Mouse (Mus musculus) liver, embryonic 16.5 days (tissue): ENCODE measurements around the gene Prss35. TPM values are rescaled to one million over a fixed set of nuclear protein-coding genes. Genes with fewer than 3 reads are reported as not detected.

Experiments used
- ATAC-seq: fragments of 200-750 bp; cut with Nextera tagmentation; 2 replicates; pipeline ENCODE4 v1.8.0; 2017; ENCODE audit warnings: low read depth, mild to moderate bottlenecking, moderate number of reproducible peaks, moderate library complexity
- H3K27ac ChIP-seq: fragments of 300-500 bp; sonication (generic); 2 replicates; pipeline ENCODE4 v1.5.1; 2014; ENCODE audit warnings: mild to moderate bottlenecking, low read length
- H3K27me3 ChIP-seq: fragments of 300-500 bp; sonication (generic); 2 replicates; pipeline ENCODE4 v1.6.1; 2014; ENCODE audit warnings: low read depth, low read length, mixed read lengths; ENCODE audit not compliant: control insufficient read depth, insufficient read depth
- H3K36me3 ChIP-seq: fragments of 300-500 bp; sonication (generic); 2 replicates; pipeline ENCODE4 v1.6.1; 2014; ENCODE audit warnings: mild to moderate bottlenecking; ENCODE audit not compliant: control insufficient read depth, insufficient read depth
- H3K4me1 ChIP-seq: fragments of 300-500 bp; sonication (generic); 2 replicates; pipeline ENCODE4 v1.6.1; 2014; ENCODE audit warnings: low read depth, low read length, mixed read lengths; ENCODE audit not compliant: control insufficient read depth
- H3K4me2 ChIP-seq: fragments of 300-500 bp; sonication (generic); 2 replicates; pipeline ENCODE4 v1.6.1; 2014; ENCODE audit warnings: low read depth, low read length, mixed read lengths
- H3K4me3 ChIP-seq: fragments of 300-500 bp; sonication (generic); 2 replicates; pipeline ENCODE4 v1.5.1; 2014; ENCODE audit warnings: low read depth, mild to moderate bottlenecking, low read length
- H3K9ac ChIP-seq: fragments of 300-500 bp; sonication (generic); 2 replicates; pipeline ENCODE4 v1.6.1; 2014; ENCODE audit warnings: low read depth, low read length
- H3K9me3 ChIP-seq: fragments of 300-500 bp; sonication (generic); replicated peaks from 2 replicates; pipeline ENCODE4 v1.6.1; 2016; ENCODE audit warnings: low read length; ENCODE audit not compliant: control insufficient read depth
- WGBS: fragments of 180-500 bp; shearing (Covaris S2); extraction: QIAGEN DNeasy Blood & Tissue Kit; methylation state at CpG from one replicate; pipeline ENCODE4 v1.1.7; 2014; ENCODE audit not compliant: insufficient replicate concordance; 5-methylcytosine and 5-hydroxymethylcytosine counted together
- polyA plus RNA-seq: library from polyadenylated mRNA; unstranded; fragments of >200 nt; fragmentation: Nextera tagmentation; extraction: Ambion mirVana; gene quantifications from 2 replicates; pipeline ENCODE4 v1.2.1, GENCODE M21; 2015

The Prss35 gene
- polyA plus RNA-seq, 1 experiment from 2014 or later: 2.5 TPM

DNA sequence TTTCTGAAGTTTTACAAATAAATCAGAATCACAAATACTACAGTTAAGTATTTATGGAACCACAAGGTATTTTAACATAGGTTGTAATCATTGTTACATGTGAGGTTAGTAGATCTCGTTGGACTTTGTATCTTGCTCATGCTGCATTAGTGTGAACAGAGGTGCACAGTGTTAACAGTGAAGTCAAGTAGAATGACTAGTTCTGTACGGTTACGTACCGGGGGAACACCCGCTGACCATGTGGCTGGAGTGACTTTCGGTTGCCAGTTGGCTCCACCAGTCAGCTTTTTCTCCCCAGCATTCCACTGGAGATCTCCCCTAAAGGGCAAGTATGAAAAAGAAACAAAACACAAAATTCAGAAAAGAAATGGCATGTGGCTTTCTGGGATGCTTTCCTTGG is 31.9 kb downstream of the Prss35 start:
- Histone ChIP-seq H3K27ac (no peak overlapping the region), H3K4me1 (no peaks in the 10 kb centered on the region), H3K9me3 (no peaks in the 10 kb centered on the region), H3K36me3 (no peaks in the 10 kb centered on the region), H3K4me3 (no peak overlapping the region), H3K9ac (no peak overlapping the region), H3K4me2 (no peak overlapping the region), H3K27me3 (no peaks in the 10 kb centered on the region)
- 79% methylated on average over 6 of the region's 6 CpGs for WGBS
- ATAC-seq: no peak

DNA sequence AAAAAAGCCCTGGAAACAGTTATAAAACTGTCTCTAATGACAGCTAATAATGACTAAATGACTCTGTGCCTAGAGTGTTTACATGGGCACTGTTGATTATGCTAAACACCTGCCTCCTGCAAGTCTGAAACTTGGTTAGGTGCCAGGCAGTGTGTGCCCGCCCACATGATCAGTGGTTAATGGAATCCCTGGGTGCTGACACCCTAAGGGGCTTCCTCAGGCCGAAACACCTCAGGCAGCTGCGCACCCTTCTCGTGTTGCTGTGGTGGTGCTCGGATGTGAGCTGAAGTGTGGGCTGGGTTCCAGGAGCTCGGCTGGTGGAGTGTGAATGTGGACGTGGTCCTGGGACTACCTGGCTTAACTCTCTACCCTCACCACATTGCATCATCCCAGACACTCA is 33.9 kb downstream of the Prss35 start:
- Histone ChIP-seq H3K27me3 (no peaks in the 10 kb centered on the region), H3K36me3 (no peaks in the 10 kb centered on the region), H3K4me3 (no peak overlapping the region), H3K9me3 (no peaks in the 10 kb centered on the region), H3K27ac (no peak overlapping the region), H3K9ac (no peak overlapping the region), H3K4me2 (no peak overlapping the region), H3K4me1 (no peaks in the 10 kb centered on the region)
- WGBS: 53% methylated on average over 7 of the region's 7 CpGs
- ATAC-seq: no peak

DNA sequence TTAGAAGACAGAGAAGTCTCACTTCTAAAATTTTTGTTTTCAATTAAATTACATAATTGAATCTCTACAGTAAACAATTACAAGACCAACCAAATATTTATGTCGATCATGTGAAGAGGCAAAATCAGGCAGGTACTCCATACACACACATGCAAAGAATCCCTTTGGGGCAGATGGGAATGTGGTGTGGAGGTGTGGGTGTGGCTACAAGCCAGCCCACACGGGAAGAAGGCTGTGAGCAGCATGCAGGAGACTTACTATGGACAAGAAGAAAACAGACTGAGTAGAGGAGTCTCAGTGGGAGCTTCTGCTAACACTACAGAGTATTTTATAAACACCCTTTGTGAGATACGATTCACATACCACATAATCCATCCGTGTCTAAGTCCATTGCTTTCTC is 34.8 kb downstream of the Prss35 start:
- no peaks in the 10 kb centered on the region for H3K4me1 ChIP-seq
- no peak overlapping the region for H3K4me3 ChIP-seq
- H3K4me2 ChIP-seq: no peak overlapping the region
- ATAC-seq: no peak
- H3K27me3 ChIP-seq: no peaks in the 10 kb centered on the region
- no peak overlapping the region for H3K9ac ChIP-seq
- H3K27ac ChIP-seq: no peak overlapping the region
- no peaks in the 10 kb centered on the region for H3K9me3 ChIP-seq
- no peaks in the 10 kb centered on the region for H3K36me3 ChIP-seq
- WGBS: 49% methylated on average over 4 of the region's 4 CpGs

DNA sequence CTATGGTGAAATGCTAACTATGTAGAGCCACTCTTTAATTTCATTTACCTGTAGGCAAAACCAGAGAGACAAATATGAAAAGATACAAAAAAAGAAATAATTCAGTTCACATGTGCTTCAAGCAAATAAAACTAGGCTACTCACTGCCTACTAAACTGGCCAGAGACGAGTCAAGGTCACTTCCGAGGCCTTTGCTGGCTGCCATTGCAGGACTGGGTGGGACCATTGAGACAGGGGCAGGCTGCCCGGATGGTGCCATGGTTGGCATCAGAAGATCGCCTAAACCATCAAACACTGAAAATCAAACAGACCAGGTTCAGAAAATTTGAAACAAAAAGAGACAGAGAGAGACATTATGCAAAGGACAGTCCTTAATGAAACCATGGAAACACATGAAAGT is 38.0 kb downstream of the Prss35 start:
- ATAC-seq: no peak
- Histone ChIP-seq H3K4me1 (no peaks in the 10 kb centered on the region), H3K9ac (no peak overlapping the region), H3K9me3 (no peaks in the 10 kb centered on the region), H3K27ac (no peak overlapping the region), H3K27me3 (no peaks in the 10 kb centered on the region), H3K4me3 (no peak overlapping the region), H3K36me3 (no peaks in the 10 kb centered on the region), H3K4me2 (no peak overlapping the region)
- WGBS: 64% methylated on average over 4 of the region's 4 CpGs

DNA sequence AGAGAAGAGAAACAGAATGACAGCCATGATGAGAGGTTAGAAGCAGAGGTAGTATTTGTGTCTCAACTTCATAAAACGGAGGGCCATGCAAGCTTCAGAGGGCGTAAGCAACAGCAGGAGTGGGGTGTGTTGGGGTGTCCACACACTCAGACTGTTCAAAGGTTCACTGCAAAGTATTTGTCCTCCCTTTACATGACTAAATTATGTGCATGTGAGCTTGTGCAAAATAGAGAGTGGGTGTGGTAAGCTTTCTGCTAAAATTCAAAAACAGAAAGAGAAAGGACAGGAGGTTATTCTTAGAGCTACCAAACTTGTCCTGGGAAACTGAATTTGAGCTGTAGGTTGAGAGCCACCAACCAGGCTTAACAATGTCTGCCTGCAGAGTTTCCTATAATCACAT is 39.4 kb downstream of the Prss35 start:
- no peaks in the 10 kb centered on the region for H3K9me3 ChIP-seq
- no peaks in the 10 kb centered on the region for H3K4me1 ChIP-seq
- no peak overlapping the region for H3K4me3 ChIP-seq
- H3K9ac ChIP-seq: no peak overlapping the region
- ATAC-seq: no peak
- 76% methylated on average over 2 of the region's 2 CpGs for WGBS
- no peak overlapping the region for H3K4me2 ChIP-seq
- H3K27ac ChIP-seq: no peak overlapping the region
- H3K36me3 ChIP-seq: no peaks in the 10 kb centered on the region
- no peaks in the 10 kb centered on the region for H3K27me3 ChIP-seq

DNA sequence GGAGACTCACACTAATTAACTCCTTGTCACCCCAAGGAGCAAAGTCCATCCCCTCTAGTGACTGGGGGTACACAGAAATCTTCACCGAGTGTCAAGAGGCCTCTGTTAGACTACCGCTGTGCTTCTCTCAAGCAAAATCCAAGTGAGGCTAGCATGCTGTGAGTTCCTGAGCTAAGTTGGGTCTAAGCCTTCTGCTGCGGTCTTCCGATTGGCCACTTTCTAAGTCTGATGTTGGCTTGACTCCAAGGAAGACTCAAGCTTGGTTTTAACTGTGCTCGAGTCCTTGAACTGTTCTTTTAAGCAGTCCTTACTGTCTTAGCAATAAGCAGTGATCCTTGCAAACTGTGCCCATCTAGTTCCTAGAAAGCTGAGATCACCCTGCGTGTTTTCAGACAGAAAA is 45.7 kb downstream of the Prss35 start:
- no peak overlapping the region for H3K4me3 ChIP-seq
- H3K9ac ChIP-seq: no peak overlapping the region
- WGBS: 64% methylated on average over 6 of the region's 6 CpGs
- ATAC-seq: no peak
- no peaks in the 10 kb centered on the region for H3K9me3 ChIP-seq
- no peaks in the 10 kb centered on the region for H3K27me3 ChIP-seq
- H3K36me3 ChIP-seq: no peaks in the 10 kb centered on the region
- no peak overlapping the region for H3K4me2 ChIP-seq
- no peaks in the 10 kb centered on the region for H3K4me1 ChIP-seq
- no peak overlapping the region for H3K27ac ChIP-seq

DNA sequence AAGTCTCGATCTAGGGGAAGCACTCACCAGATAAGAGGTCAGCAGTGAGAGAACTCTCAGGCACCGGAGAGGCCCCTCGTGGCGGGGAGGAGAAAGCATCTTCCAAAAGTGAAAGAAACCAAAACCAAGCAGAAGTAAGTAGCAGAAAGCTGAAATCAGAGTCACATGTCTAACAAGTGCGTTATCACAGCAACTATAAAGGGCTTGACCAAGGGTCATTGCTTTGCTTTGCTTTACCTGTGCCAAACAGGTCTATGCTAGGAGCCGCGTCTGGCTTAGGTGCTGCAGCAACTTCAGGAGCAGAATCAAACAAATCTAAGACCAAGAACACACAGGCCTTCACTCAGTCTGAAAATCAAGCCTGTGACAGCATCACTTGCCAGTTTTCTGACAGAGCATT is 48.5 kb downstream of the Prss35 start:
- H3K27ac ChIP-seq: no peak overlapping the region
- H3K9ac ChIP-seq: no peak overlapping the region
- 52% methylated on average over 7 of the region's 7 CpGs for WGBS
- H3K27me3 ChIP-seq: no peaks in the 10 kb centered on the region
- no peak overlapping the region for H3K4me3 ChIP-seq
- H3K9me3 ChIP-seq: no peaks in the 10 kb centered on the region
- no peaks in the 10 kb centered on the region for H3K36me3 ChIP-seq
- no peak overlapping the region for H3K4me2 ChIP-seq
- no peak for ATAC-seq
- no peaks in the 10 kb centered on the region for H3K4me1 ChIP-seq

DNA sequence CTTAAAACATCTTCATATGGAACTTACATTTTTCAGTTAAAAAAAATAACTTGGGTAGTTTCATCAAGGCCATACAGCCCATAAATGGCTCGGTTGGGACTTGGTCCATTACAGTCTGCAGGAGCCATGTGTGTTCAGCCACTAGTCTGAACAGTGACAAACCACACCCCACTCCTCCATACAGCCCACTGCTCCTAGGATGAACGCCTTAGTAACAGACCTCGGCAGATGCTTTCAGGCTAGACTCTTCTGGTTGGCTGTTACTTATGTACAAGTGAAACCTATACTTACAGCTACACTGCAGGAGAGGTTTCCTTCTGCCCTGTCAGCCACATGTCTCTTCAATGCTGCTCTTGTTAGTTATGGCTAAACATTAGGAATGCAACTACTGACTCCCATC is 51.8 kb downstream of the Prss35 start:
- no peak for ATAC-seq
- WGBS: 52% methylated on average over 3 of the region's 3 CpGs
- H3K4me2 ChIP-seq: no peak overlapping the region

DNA sequence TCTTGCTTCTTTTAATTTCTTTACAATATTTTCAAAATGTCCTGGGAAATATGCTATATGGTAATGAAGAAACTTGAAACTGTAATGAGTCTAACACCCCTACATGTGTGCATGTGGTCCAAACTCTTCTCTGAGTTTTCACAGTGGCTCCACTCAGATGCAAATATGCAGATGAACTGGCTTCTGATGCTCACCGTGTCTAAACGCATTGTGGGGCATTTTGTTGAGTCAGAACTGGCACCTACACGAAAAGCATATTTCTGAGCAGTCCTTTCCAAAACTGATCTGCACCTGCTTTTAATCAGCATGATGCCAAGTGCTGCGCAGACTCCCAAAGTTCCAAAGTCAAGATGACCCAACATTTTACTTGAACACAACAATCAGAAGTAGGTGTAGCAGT is 54.1 kb downstream of the Prss35 start:
- Histone ChIP-seq H3K27me3 (no peaks in the 10 kb centered on the region), H3K9ac (no peak overlapping the region), H3K36me3 (no peaks in the 10 kb centered on the region), H3K4me2 (no peak overlapping the region), H3K9me3 (no peaks in the 10 kb centered on the region), H3K4me3 (no peak overlapping the region), H3K4me1 (no peaks in the 10 kb centered on the region), H3K27ac (no peak overlapping the region)
- no peak for ATAC-seq
- WGBS: 66% methylated on average over 4 of the region's 4 CpGs

More for the DNA sequence above, 51.8 kb downstream of the Prss35 start:
- H3K27ac ChIP-seq: no peak overlapping the region
- no peaks in the 10 kb centered on the region for H3K27me3 ChIP-seq
- no peak overlapping the region for H3K9ac ChIP-seq
- no peaks in the 10 kb centered on the region for H3K36me3 ChIP-seq
- H3K4me1 ChIP-seq: no peaks in the 10 kb centered on the region
- no peaks in the 10 kb centered on the region for H3K9me3 ChIP-seq
- H3K4me3 ChIP-seq: no peak overlapping the region

DNA sequence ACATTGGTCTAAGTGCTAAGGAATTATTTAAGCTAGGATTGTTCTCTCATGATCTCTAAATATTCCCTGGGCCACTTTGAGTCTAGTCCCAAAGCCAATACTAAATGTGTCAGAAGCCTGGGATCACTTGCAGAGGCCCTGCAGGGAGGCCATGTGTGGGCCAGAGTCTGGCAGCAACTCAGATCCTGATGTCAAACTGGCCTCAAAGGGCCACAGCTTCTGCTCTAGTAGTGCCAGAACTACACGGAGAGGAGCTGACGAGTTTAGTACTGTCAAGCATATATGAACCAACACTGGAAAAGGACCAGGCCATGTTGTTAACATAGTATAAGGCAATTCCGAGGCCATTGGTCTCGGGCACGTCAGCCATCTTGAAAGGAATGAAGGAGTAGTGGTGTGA is 54.7 kb downstream of the Prss35 start:
- Histone ChIP-seq H3K9ac (no peak overlapping the region), H3K27ac (no peak overlapping the region), H3K4me2 (no peak overlapping the region), H3K4me3 (no peak overlapping the region), H3K9me3 (no peaks in the 10 kb centered on the region), H3K27me3 (no peaks in the 10 kb centered on the region), H3K36me3 (no peaks in the 10 kb centered on the region), H3K4me1 (no peaks in the 10 kb centered on the region)
- WGBS: 64% methylated on average over 5 of the region's 5 CpGs
- no peak for ATAC-seq
